Mouse (Mus musculus) MEL (cell line): ENCODE data around the gene Col6a5. TPM values are rescaled to one million over a fixed set of nuclear protein-coding genes. Genes with fewer than 3 reads are reported as not detected.

ENCODE experiments used
- DNase-seq: peaks from one replicate; pipeline ENCODE4 v3.0.0; 2011; ENCODE audit warnings: low read depth, low spot score
- H3K27ac ChIP-seq: 2 replicates; pipeline ENCODE4 v1.5.1; 2012; ENCODE audit warnings: low read depth, mild to moderate bottlenecking, control low read depth, low read length, moderate library complexity; ENCODE audit not compliant: control insufficient read depth
- H3K27me3 ChIP-seq, 2 experiments: fragments of 150-350 bp in 1 of 2; sonication (generic) in 1 of 2; 2 replicates each; pipeline ENCODE4 v1.6.1; 2012; ENCODE audit warnings: low read length in 2 of 2, mild to moderate bottlenecking in 2 of 2, improper control_type of control experiment in 1 of 2, moderate library complexity in 1 of 2; ENCODE audit not compliant: insufficient read depth in 2 of 2, control insufficient read depth in 1 of 2
- H3K36me3 ChIP-seq, 2 experiments: 2 replicates each; pipeline ENCODE4 v1.6.1; 2012 to 2014; ENCODE audit warnings: low read length in 2 of 2, improper control_type of control experiment in 1 of 2, inconsistent platforms in 1 of 2, mild to moderate bottlenecking in 1 of 2; ENCODE audit not compliant: insufficient read depth in 2 of 2, control insufficient read depth in 1 of 2
- H3K4me1 ChIP-seq, 2 experiments: fragments of 150-350 bp in 1 of 2; sonication (generic) in 1 of 2; 2 replicates each; pipeline ENCODE4 v1.6.1; 2012; ENCODE audit warnings: low read length in 2 of 2, improper control_type of control experiment in 1 of 2, mild to moderate bottlenecking in 1 of 2; ENCODE audit not compliant: insufficient read depth in 2 of 2, control insufficient read depth in 1 of 2
- H3K4me3 ChIP-seq, 2 experiments: fragments of 150-350 bp in 1 of 2; sonication (generic) in 1 of 2; 2 replicates each; pipeline ENCODE4 v1.5.1; 2012; ENCODE audit warnings: low read depth in 2 of 2, low read length in 2 of 2, mild to moderate bottlenecking in 2 of 2, moderate library complexity in 2 of 2, control low read depth in 1 of 2, improper control_type of control experiment in 1 of 2; ENCODE audit not compliant: control insufficient read depth in 1 of 2, insufficient read depth in 1 of 2
- H3K79me2 ChIP-seq: 2 replicates; pipeline ENCODE4 v1.6.1; 2012; ENCODE audit warnings: mild to moderate bottlenecking, low read length, moderate library complexity; ENCODE audit not compliant: control insufficient read depth, poor library complexity, insufficient read depth
- H3K9ac ChIP-seq: 2 replicates; pipeline ENCODE4 v1.6.1; 2012; ENCODE audit warnings: low read depth, mild to moderate bottlenecking, control low read depth, low read length, moderate library complexity; ENCODE audit not compliant: control insufficient read depth, poor library complexity, severe bottlenecking
- H3K9me3 ChIP-seq: fragments of 150-350 bp; sonication (generic); replicated peaks from 2 replicates; pipeline ENCODE4 v1.6.1; 2012; ENCODE audit warnings: mild to moderate bottlenecking, low read length, improper control_type of control experiment, moderate library complexity; ENCODE audit not compliant: insufficient read depth
- BHLHE40 ChIP-seq: IDR thresholded peaks from 2 replicates; pipeline ENCODE4 v1.6.1; 2012; ENCODE audit warnings: low read depth, mild to moderate bottlenecking, inconsistent platforms, low read length, improper control_type of control experiment, borderline replicate concordance
- E2F4 ChIP-seq: IDR thresholded peaks from 2 replicates; pipeline ENCODE4 v1.6.1; 2011; ENCODE audit warnings: low read depth, low read length, improper control_type of control experiment, borderline replicate concordance
- ELF1 ChIP-seq: IDR thresholded peaks from 2 replicates; pipeline ENCODE4 v1.6.1; 2014; ENCODE audit warnings: low read depth, mild to moderate bottlenecking, inconsistent platforms, low read length, improper control_type of control experiment, moderate library complexity
- EP300 ChIP-seq, 2 experiments: IDR thresholded peaks; 2 replicates each; pipeline ENCODE4 v1.6.1; 2011; ENCODE audit warnings: improper control_type of control experiment in 2 of 2, low read length in 2 of 2, low read depth in 1 of 2, mild to moderate bottlenecking in 1 of 2
- ETS1 ChIP-seq: IDR thresholded peaks from 2 replicates; pipeline ENCODE4 v1.6.1; 2012; ENCODE audit warnings: low read depth, mild to moderate bottlenecking, inconsistent platforms, low read length, improper control_type of control experiment, moderate library complexity
- GATA1 ChIP-seq: IDR thresholded peaks from 2 replicates; pipeline ENCODE4 v1.6.1; 2011; ENCODE audit warnings: low read depth, low read length, improper control_type of control experiment
- KAT2A ChIP-seq: conservative IDR thresholded peaks from 2 replicates; pipeline ENCODE4 v1.6.1; 2012; ENCODE audit warnings: low read depth, low read length, improper control_type of control experiment, inconsistent platforms
- MAX ChIP-seq: IDR thresholded peaks from 2 replicates; pipeline ENCODE4 v1.6.1; 2011; ENCODE audit warnings: low read length, improper control_type of control experiment
- MEF2A ChIP-seq: IDR thresholded peaks from 2 replicates; pipeline ENCODE4 v1.6.1; 2014; ENCODE audit warnings: low read depth, mild to moderate bottlenecking, inconsistent platforms, low read length, improper control_type of control experiment; ENCODE audit not compliant: poor library complexity, insufficient replicate concordance, severe bottlenecking; ENCODE audit errors: extremely low read depth
- MXI1 ChIP-seq: IDR thresholded peaks from 2 replicates; pipeline ENCODE4 v1.6.1; 2011; ENCODE audit warnings: mild to moderate bottlenecking, low read depth, low read length, improper control_type of control experiment
- NELFE ChIP-seq: IDR thresholded peaks from 2 replicates; pipeline ENCODE4 v1.6.1; 2011; ENCODE audit warnings: low read depth, low read length, improper control_type of control experiment
- NRF1 ChIP-seq: IDR thresholded peaks from 2 replicates; pipeline ENCODE4 v1.6.1; 2014; ENCODE audit warnings: low read depth, mild to moderate bottlenecking, inconsistent platforms, low read length, improper control_type of control experiment, moderate library complexity; ENCODE audit not compliant: poor library complexity, insufficient read depth, severe bottlenecking
- POLR2AphosphoS2 ChIP-seq: IDR thresholded peaks from 2 replicates; pipeline ENCODE4 v1.6.1; 2011; ENCODE audit warnings: low read length, improper control_type of control experiment
- POLR2AphosphoS5 ChIP-seq: IDR thresholded peaks from 2 replicates; pipeline ENCODE4 v1.6.1; 2012; ENCODE audit warnings: low read depth, borderline replicate concordance, mild to moderate bottlenecking, inconsistent platforms, low read length, moderate library complexity, mixed read lengths
- RAD21 ChIP-seq: IDR thresholded peaks from 2 replicates; pipeline ENCODE4 v1.6.1; 2011; ENCODE audit warnings: mild to moderate bottlenecking, low read depth, low read length, improper control_type of control experiment
- RCOR1 ChIP-seq: IDR thresholded peaks from 2 replicates; pipeline ENCODE4 v1.6.1; 2012; ENCODE audit warnings: low read depth, mild to moderate bottlenecking, inconsistent platforms, low read length, improper control_type of control experiment
- TAL1 ChIP-seq: IDR thresholded peaks from 2 replicates; pipeline ENCODE4 v1.6.1; 2012; ENCODE audit warnings: mild to moderate bottlenecking, inconsistent platforms, low read length, moderate library complexity, mixed read lengths
- TBP ChIP-seq: IDR thresholded peaks from 2 replicates; pipeline ENCODE4 v1.8.0; 2011; ENCODE audit warnings: low read depth, low read length, improper control_type of control experiment
- TCF12 ChIP-seq: IDR thresholded peaks from 2 replicates; pipeline ENCODE4 v1.6.1; 2014; ENCODE audit warnings: low read depth, mild to moderate bottlenecking, inconsistent platforms, low read length, improper control_type of control experiment, moderate library complexity
- ZC3H11A ChIP-seq: IDR thresholded peaks from 2 replicates; pipeline ENCODE4 v1.6.1; 2012; ENCODE audit warnings: low read depth, mild to moderate bottlenecking, inconsistent platforms, low read length, improper control_type of control experiment
- ZMIZ1 ChIP-seq: IDR thresholded peaks from 2 replicates; pipeline ENCODE4 v1.6.1; 2012; ENCODE audit warnings: low read depth, mild to moderate bottlenecking, inconsistent platforms, low read length, improper control_type of control experiment, moderate library complexity
- ZNF384 ChIP-seq: IDR thresholded peaks from 2 replicates; pipeline ENCODE4 v1.6.1; 2012; ENCODE audit warnings: low read depth, mild to moderate bottlenecking, inconsistent platforms, low read length, improper control_type of control experiment
- polyA plus RNA-seq, 2 experiments: library from polyadenylated mRNA; stranded (reverse) in 1 of 2; unstranded in 1 of 2; fragments of >175 nt in 1 of 2; fragments of >200 nt in 1 of 2; gene quantifications; 2 replicates each; pipeline versions ENCODE4 v1.2.1 to v1.2.4; 2012; ENCODE audit warnings: low replicate concordance in 2 of 2, low read depth in 1 of 2; ENCODE audit not compliant: insufficient read length in 2 of 2, insufficient read depth in 1 of 2, missing spikeins in 1 of 2
- total RNA-seq: library from RNA; depleted of rRNA; stranded (reverse); fragments of 300-350 nt; gene quantifications from 2 replicates; pipeline ENCODE4 v1.2.3, GENCODE M21; 2012

Col6a5 gene
- total and polyA plus RNA-seq, 3 experiments: not detected

DNA sequence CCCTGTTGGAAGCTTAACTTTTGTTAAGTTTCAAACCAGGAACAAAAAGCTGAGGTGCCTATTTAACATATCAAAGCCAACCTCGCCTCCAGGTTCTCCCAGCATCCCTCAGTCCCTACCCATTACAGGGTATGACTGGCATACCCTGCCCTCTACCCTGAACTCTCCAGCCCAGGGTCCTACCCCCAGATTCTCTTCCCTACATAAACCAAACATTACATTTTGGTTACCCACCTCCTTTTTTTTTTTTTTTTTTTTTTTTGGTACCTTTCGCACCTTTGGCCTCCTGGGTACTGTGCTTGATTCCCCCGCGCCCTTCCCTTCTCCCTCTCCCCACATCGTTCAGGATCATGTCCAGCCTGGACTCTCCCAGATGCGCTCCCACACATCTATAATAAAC, 15.9 kb upstream of the Col6a5 start:
- no peaks in the 10 kb centered on the region for H3K79me2 ChIP-seq
- DNase-seq: no peak

GRCm38 (mm10) chr9:105973736-105974135, 13.3 kb upstream of the Col6a5 start:
- TF ChIP-seq TCF12: no peak
- TF ChIP-seq RCOR1: no peak
- TF ChIP-seq TBP: no peak
- TF ChIP-seq ELF1: no peak
- no peak for TF ChIP-seq ZC3H11A
- no peak for TF ChIP-seq TAL1
- TF ChIP-seq MAX: no peak
- TF ChIP-seq POLR2AphosphoS5: no peak
- TF ChIP-seq E2F4: no peak
- no peak for TF ChIP-seq GATA1
- no peak for TF ChIP-seq NRF1
- TF ChIP-seq ZMIZ1: no peak
- Histone ChIP-seq H3K9me3 (no peaks in the 10 kb centered on the region), H3K79me2 (no peaks in the 10 kb centered on the region), H3K4me3 (no peak overlapping the region), H3K4me1 (no peaks in the 10 kb centered on the region), H3K27ac (no peak overlapping the region), H3K36me3 (no peaks in the 10 kb centered on the region), H3K27me3 (no peaks in the 10 kb centered on the region), H3K9ac (no peak overlapping the region)
- no peak for DNase-seq

More for the DNA sequence above, 15.9 kb upstream of the Col6a5 start:
- Histone ChIP-seq H3K9me3 (no peaks in the 10 kb centered on the region), H3K27me3 (no peaks in the 10 kb centered on the region), H3K4me1 (no peaks in the 10 kb centered on the region), H3K4me3 (no peak overlapping the region), H3K27ac (no peak overlapping the region), H3K36me3 (no peaks in the 10 kb centered on the region), H3K9ac (no peak overlapping the region)
- TF ChIP-seq TBP (no peak), RAD21 (no peak), ETS1 (no peak), MEF2A (no peak)

GRCm38 (mm10) chr9:105972031-105972430, 11.6 kb upstream of the Col6a5 start:
- Histone ChIP-seq H3K4me3 (no peak overlapping the region), H3K27me3 (no peaks in the 10 kb centered on the region), H3K9me3 (no peaks in the 10 kb centered on the region), H3K36me3 (no peaks in the 10 kb centered on the region), H3K4me1 (no peaks in the 10 kb centered on the region), H3K9ac (no peak overlapping the region), H3K79me2 (no peaks in the 10 kb centered on the region)
- TF ChIP-seq NELFE (no peak), MXI1 (no peak), NRF1 (no peak), BHLHE40 (no peak), EP300 (IDR thresholded peaks at IDR 0.05; ENCODE audit: low read depth in 1 of 2, low read length in 2 of 2) (no peak), MEF2A (no peak), ZNF384 (no peak), POLR2AphosphoS2 (no peak), KAT2A (no peak)
- TF ChIP-seq, all 39 proteins: peak for 0
- no peak overlapping the region for H3K27ac ChIP-seq
- DNase-seq: no peak
